Mouse (Mus musculus): ENCODE measurements around the gene Gsc2. TPM values are rescaled to one million over a fixed set of nuclear protein-coding genes. Genes with fewer than 3 reads are reported as not detected.

Gsc2 gene
- total and polyA plus RNA-seq, 2 experiments from 2014 or later = 0.31 TPM; not detected in 1

- ATAC-seq (ENCODE audit: low FRiP score) (peak; percentile 75), DNase-seq (ENCODE audit: low spot score) (peak; percentile 92)
- Histone ChIP-seq H3K4me3 (ENCODE audit: low read depth, low read length) (peak overlapping the region; percentile 87), H3K4me2 (ENCODE audit: low read depth, low read length, poor library complexity, severe bottlenecking) (peak overlapping the region; percentile 93), H3K27ac (ENCODE audit: low read depth, low read length) (peak overlapping the region; percentile 89), H3K9ac (replicated peaks; ENCODE audit: low read length, poor library complexity, severe bottlenecking) (peak overlapping the region; percentile 92), H3K36me3 (ENCODE audit: insufficient read depth, low read length) (peaks cover 19% of the 10 kb centered on the region), H3K9me3 (ENCODE audit: low read length) (no peaks in the 10 kb centered on the region), H3K27me3 (ENCODE audit: insufficient read depth, low read length) (no peaks in the 10 kb centered on the region), H3K4me1 (ENCODE audit: insufficient read depth, low read length) (peaks cover 9% of the 10 kb centered on the region; the same call in 1 of the 2 replicates)
- TF ChIP-seq CTCF (IDR thresholded peaks at IDR 0.05) = peak; percentile 79
- under 1% methylated on average over 9 of the region's 9 CpGs for WGBS
Measured at GRCm38 (mm10) chr16:17928627-17929104, 13.8 kb upstream of the Gsc2 start.

- 1% methylated on average over 47 of the region's 47 CpGs for WGBS
- TF ChIP-seq CTCF (IDR thresholded peaks at IDR 0.05) = no peak
- H3K27ac ChIP-seq (ENCODE audit: low read depth, low read length) = peak within 1 kb of the TSS; percentile 89
- peak; percentile 77 for ATAC-seq (ENCODE audit: low FRiP score)
- no peaks in the 10 kb centered on the region for H3K27me3 ChIP-seq (ENCODE audit: insufficient read depth, low read length)
- peak; percentile 73 for DNase-seq (ENCODE audit: low spot score)
- peaks cover 9% of the 10 kb centered on the region; the same call in 1 of the 2 replicates for H3K4me1 ChIP-seq (ENCODE audit: insufficient read depth, low read length)
- peak within 1 kb of the TSS; percentile 93 for H3K4me2 ChIP-seq (ENCODE audit: low read depth, low read length, poor library complexity, severe bottlenecking)
- peak within 1 kb of the TSS; percentile 87 for H3K4me3 ChIP-seq (ENCODE audit: low read depth, low read length)
- peak within 1 kb of the TSS; percentile 92 for H3K9ac ChIP-seq (replicated peaks; ENCODE audit: low read length, poor library complexity, severe bottlenecking)
- no peaks in the 10 kb centered on the region for H3K9me3 ChIP-seq (ENCODE audit: low read length)
- peaks cover 19% of the 10 kb centered on the region for H3K36me3 ChIP-seq (ENCODE audit: insufficient read depth, low read length)
Measured at GRCm38 (mm10) chr16:17928087-17928580, 13.3 kb upstream of the Gsc2 start, which contains the start of gene Slc25a1. Gene Slc25a1 (minus strand): TSS chr16:17928219.

GRCm38 (mm10) chr16:17927351-17928082, 12.7 kb upstream of the Gsc2 start:
- peak overlapping the region; percentile 89 for H3K27ac ChIP-seq (ENCODE audit: low read depth, low read length)
- H3K9me3 ChIP-seq (ENCODE audit: low read length) = no peaks in the 10 kb centered on the region
- H3K27me3 ChIP-seq (ENCODE audit: insufficient read depth, low read length) = no peaks in the 10 kb centered on the region
- peak; percentile 20 for DNase-seq (ENCODE audit: low spot score)
- ATAC-seq (ENCODE audit: low FRiP score) = peak; percentile 45
- peaks cover 11% of the 10 kb centered on the region; the same call in 1 of the 2 replicates for H3K4me1 ChIP-seq (ENCODE audit: insufficient read depth, low read length)
- TF ChIP-seq CTCF (IDR thresholded peaks at IDR 0.05) = no peak
- peaks cover 19% of the 10 kb centered on the region for H3K36me3 ChIP-seq (ENCODE audit: insufficient read depth, low read length)
- WGBS = under 1% methylated on average over 64 of the region's 72 CpGs
- peak overlapping the region; percentile 92 for H3K9ac ChIP-seq (replicated peaks; ENCODE audit: low read length, poor library complexity, severe bottlenecking)
- H3K4me3 ChIP-seq (ENCODE audit: low read depth, low read length) = peak overlapping the region; percentile 87
- peak overlapping the region; percentile 93 for H3K4me2 ChIP-seq (ENCODE audit: low read depth, low read length, poor library complexity, severe bottlenecking)

- peak; percentile 29 for DNase-seq (ENCODE audit: low spot score)
- ATAC-seq (ENCODE audit: low FRiP score) = 0 out of 2 replicates have a peak, but pooled peaks have one; percentile 8
- Histone ChIP-seq H3K36me3 (ENCODE audit: insufficient read depth, low read length) (peaks cover 19% of the 10 kb centered on the region), H3K4me1 (ENCODE audit: insufficient read depth, low read length) (peaks cover 17% of the 10 kb centered on the region; the same call in 1 of the 2 replicates), H3K9me3 (ENCODE audit: low read length) (no peaks in the 10 kb centered on the region), H3K27ac (ENCODE audit: low read depth, low read length) (peak overlapping the region; percentile 89), H3K4me3 (ENCODE audit: low read depth, low read length) (peak overlapping the region; percentile 59), H3K27me3 (ENCODE audit: insufficient read depth, low read length) (peaks cover 6% of the 10 kb centered on the region; the same call in 1 of the 2 replicates), H3K4me2 (ENCODE audit: low read depth, low read length, poor library complexity, severe bottlenecking) (peak overlapping the region; percentile 98), H3K9ac (replicated peaks; ENCODE audit: low read length, poor library complexity, severe bottlenecking) (peak overlapping the region; percentile 81)
- under 1% methylated on average over 14 of the region's 14 CpGs for WGBS
- no peak for TF ChIP-seq CTCF (IDR thresholded peaks at IDR 0.05)
Measured at GRCm38 (mm10) chr16:17922163-17922538, 7.3 kb upstream of the Gsc2 start.

- peak overlapping the region; percentile 59 for H3K4me3 ChIP-seq (ENCODE audit: low read depth, low read length)
- peaks cover 9% of the 10 kb centered on the region for H3K27me3 ChIP-seq (ENCODE audit: insufficient read depth, low read length)
- WGBS = 1% methylated on average over 47 of the region's 47 CpGs
- TF ChIP-seq CTCF (IDR thresholded peaks at IDR 0.05) = peak; percentile 75
- H3K9me3 ChIP-seq (ENCODE audit: low read length) = no peaks in the 10 kb centered on the region
- H3K4me1 ChIP-seq (ENCODE audit: insufficient read depth, low read length) = peaks cover 11% of the 10 kb centered on the region; the same call in 1 of the 2 replicates
- ATAC-seq (ENCODE audit: low FRiP score) = peak; percentile 94
- peaks cover 19% of the 10 kb centered on the region for H3K36me3 ChIP-seq (ENCODE audit: insufficient read depth, low read length)
- H3K27ac ChIP-seq (ENCODE audit: low read depth, low read length) = peak overlapping the region; percentile 89
- H3K9ac ChIP-seq (replicated peaks; ENCODE audit: low read length, poor library complexity, severe bottlenecking) = peak overlapping the region; percentile 81
- DNase-seq (ENCODE audit: low spot score) = peak; percentile 99
- H3K4me2 ChIP-seq (ENCODE audit: low read depth, low read length, poor library complexity, severe bottlenecking) = peak overlapping the region; percentile 98
Measured at GRCm38 (mm10) chr16:17921325-17922162, 6.7 kb upstream of the Gsc2 start.
